Mouse (Mus musculus) olfactory bulb, adult 2 months (tissue): ENCODE measurements around the gene Dnajc16.

Source experiments
- CTCF ChIP-seq: fragments of 200-500 bp; IDR thresholded peaks from 2 replicates; pipeline ENCODE4 v1.5.1; 2012; ENCODE audit warnings: low read depth, mild to moderate bottlenecking, low read length, moderate library complexity; ENCODE audit not compliant: insufficient read depth
- POLR2A ChIP-seq: fragments of 200-500 bp; IDR thresholded peaks from 2 replicates; pipeline ENCODE4 v1.6.1; 2012; ENCODE audit warnings: mild to moderate bottlenecking, low read depth, low read length, moderate library complexity; ENCODE audit not compliant: insufficient read depth

DNA sequence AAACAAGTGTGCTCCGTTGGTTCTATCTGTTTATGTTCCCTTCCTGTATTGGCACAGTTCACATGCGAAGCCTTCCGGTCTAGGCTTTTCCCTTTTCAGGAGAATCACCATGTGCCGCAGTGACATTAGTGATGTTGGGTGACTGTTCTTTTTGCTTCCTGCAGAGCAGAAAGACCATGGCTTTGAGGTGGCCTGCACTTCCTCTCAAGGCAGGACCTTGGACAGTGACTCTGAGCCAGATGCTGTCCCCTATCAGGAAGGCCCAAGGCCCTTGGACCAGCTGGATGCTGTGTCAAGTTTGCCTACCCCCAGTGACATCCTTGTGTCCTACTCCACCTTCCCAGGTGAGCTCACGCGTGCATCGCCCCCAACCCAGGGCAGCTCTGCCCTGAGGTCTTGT lies 20.6 kb upstream of the Dnajc16 start:
- TF ChIP-seq POLR2A (no peak), CTCF (no peak)
